Mouse (Mus musculus) embryo, embryonic 10.5 days (tissue): ENCODE measurements at regions not wholly inside any gene's neighbourhood (a gene's known extent, or its start where the extent isn't known, plus 50 kb on each side); places are given as distances from the start of the nearest gene placed in this dataset.

Experiments
- DNase-seq: peaks from one replicate; pipeline ENCODE4 v3.0.0-alpha.2; 2015; ENCODE audit warnings: low spot score

DNA sequence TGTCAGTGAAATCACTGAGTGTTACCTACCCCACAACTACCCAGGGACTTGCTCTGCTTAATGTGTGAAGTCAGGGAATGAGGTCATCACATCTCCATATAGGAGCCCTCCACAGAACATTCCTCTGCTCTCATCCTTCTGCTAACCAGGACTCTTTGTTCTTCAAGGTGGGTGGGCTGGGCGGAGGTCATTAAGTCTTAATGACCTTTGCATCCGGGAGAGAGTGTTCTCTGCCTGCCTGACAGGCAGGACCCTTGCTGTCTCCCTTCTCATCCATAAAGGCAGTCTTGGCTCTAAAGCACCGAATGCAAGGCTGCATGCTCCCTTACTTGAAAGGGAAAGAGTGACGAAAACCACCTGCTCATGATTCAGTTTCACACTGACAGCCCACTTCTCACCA lies 1051.4 kb downstream of the Slc22a22 start:
- DNase-seq = peak; percentile 71

DNA sequence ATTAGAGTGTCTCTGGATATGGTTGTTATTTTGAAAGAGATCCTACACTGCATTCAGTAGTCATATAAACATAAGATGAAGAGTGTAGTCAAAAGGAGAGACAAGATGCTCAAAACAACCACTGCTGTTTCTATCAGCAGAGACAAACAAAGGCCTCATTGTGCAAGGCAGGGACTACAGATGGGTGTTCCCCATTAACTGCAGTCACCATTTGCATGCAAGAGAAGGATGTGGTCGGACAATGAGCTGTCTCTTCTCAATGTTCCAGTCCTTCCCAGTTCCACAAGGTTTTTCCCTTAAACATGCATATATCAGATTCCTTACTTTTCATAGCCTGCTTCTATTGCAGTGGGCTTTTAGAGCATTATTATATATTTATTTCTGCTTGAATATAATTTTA lies 1056.7 kb downstream of the Slc22a22 start:
- peak; percentile 19 for DNase-seq

DNA sequence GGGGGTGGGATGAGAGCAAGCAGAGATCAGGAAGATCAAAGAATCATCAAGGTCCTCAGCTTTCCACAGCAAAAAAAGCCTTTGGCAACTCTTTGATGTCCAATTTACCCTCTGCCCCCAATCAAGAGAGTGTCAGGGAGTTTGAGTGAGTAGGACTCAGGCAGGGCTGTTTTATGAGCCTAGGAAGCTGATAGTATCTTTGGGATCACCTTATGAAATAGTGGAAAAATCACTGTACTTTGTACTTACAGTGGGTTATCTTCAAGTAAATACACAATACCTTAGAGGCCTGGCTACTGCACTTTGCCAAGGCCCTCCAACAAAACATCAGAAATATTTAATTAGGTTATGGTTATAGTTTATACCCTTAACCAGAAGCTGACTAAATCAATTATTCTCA lies 1085.4 kb downstream of the Slc22a22 start:
- peak; percentile 28 for DNase-seq

DNA sequence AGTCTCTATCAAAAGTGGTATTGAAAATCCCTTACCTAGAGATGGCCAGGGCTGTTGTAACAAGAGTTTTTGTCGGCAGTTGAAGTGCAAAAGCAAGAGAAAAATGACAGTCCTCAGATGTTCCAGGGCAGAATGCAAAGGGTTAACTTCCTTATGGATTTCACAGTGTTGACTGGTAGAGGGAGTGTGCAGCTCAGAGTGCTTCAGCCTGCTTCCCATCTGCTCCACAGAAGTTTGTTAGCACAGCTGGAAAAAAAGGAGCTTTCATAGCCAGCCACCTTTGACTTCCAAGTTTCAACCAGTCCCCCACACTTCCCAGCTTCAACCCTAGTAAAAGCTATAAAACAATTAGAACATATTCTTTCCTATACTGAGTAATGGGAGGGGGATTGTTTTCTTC lies 1098.9 kb downstream of the Slc22a22 start:
- DNase-seq = peak; percentile 71

DNA sequence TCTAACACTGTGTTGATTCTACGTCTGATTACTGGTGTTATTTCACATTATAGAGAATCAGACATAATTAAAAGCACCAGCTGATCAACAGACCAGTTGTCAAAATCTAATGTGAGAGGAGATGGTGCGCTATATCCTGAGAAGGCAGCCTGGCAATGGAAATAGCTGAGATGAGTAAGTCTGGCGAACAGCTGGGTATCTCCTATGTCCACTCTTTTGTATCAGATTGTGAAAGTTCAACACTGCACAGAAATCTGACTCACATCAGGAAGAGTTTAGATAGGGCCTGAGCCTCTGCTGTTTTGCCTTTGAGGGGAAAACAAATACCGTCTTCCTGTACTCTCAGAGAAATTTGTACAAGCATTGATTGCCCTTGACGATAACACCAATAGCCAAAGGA lies 1126.5 kb downstream of the Slc22a22 start:
- no peak for DNase-seq

DNA sequence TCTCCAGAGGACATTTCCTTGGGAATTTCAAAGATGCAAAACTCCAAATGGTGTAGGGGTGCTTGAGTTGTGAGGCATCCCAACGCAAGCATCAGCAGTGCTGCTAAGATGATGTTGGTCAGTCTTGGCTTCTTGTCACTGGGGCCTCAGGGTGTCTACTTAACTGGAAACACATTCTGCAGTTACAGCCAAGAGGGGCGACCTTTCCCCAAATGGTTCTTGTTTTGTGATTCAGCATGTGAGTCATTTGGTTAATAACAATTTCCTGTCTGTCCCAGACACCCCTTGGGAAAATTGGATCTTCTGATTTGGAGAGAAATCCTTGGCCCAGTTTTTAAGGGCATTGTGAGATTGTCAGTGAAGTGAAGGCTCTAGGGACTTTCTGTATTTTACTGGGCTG lies 1131.3 kb downstream of the Slc22a22 start:
- no peak for DNase-seq

DNA sequence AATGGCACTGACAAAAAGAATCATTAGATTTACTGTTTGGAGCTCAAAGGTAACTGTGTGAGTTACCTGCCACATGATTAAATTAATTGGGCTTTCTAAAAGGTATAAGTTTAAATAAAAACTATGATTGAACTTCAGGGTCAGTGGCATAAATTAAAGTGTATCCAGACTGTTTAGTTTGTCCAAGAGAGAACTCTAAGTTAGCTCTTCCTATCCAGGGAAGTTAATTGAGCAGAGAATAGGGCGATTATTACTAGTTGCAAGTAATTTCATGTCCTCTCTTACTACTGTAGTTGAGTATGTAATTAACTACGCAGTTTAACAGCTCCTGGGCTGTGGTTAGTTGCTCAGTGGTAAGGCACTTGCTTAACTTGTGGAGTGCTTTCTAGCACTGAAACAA lies 1132.5 kb downstream of the Slc22a22 start:
- no peak for DNase-seq

DNA sequence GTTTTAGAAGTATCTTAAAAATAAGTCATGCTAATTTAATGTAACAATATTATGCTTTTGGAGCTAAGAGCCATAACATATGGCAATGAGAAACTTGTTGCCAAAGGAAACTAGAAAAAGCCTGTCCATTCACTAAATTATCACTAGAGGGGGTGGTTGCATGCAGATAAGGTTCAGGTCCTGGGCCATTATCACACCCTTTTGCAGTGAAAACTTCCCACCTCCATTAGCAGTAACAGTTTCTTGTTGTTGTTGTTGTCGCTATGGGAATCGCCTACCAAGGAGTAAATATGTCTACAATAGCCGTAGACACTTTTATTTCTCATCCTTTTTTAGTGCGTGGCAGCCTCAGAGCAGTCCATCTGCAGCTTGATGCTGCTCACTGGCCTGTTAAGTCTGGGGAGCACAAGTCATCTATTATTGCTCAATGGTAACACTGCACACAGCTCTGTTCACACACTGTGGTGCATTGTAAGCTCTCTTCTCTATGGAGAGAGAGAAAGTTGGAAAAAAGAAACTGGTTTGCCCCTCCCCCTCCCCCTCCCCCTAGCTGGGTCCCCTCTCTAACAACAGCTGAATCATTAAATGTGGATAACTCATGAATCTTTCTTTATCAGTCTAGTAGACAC lies 1133.0 kb downstream of the Slc22a22 start:
- DNase-seq = peak; percentile 68

DNA sequence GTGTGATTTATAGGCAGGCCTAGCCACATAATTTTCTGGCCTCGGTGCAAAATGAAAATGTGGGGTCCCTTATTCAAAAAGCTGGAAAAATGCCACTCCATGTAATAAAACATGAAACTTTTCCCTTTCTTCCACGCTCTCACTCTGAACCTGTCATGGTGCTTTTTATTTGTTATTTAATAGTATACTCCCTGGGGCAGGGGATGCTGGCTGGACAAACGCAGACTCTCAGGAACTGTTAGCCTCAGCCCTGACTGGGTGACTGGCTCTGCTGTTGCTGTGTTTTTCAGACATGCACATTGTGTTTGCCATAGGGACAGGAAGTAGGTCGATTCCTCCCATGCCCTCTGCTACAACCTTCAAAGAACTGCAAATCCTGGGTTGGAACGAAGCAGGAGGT lies 1139.5 kb downstream of the Slc22a22 start:
- DNase-seq = no peak

DNA sequence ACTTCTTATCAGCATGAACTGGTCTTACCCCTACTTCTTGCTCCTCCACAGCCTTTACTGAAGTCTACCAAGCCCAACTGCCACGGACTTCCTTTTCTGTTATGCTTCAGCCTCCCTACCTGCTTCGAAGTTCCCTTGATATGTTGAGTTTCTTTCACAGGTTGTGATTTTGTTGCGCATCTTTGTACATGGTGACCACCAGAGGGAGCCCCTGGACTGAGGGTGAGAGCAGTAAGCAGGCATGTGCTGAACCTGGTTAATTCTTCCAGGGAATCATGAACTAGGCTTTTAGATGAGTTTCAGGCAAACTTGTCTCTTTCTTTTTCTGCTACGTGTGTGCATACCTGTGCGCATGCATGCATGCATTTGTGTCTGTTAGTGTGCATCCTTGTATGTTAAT lies 1141.0 kb downstream of the Slc22a22 start:
- DNase-seq = peak; percentile 83

DNA sequence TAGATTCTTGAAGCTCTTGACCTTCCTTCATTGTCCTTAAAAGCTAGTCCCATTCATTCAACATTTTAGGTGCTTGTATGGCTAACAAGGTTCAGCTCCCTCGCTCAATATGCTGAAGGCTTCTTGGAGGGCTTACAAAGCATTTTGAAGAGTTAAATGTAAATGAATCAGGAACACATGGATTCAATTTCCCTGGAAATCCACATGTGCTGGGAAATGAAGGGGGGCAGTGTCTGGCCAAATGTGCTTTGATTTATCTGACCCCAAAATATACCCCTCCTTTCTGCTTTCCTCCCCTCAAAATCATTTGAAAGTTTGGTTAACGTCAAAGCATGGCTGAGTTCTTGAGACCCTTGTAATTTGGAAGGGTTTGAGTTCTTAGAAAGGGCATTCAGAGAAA lies 1142.4 kb downstream of the Slc22a22 start:
- DNase-seq = peak; percentile 62

DNA sequence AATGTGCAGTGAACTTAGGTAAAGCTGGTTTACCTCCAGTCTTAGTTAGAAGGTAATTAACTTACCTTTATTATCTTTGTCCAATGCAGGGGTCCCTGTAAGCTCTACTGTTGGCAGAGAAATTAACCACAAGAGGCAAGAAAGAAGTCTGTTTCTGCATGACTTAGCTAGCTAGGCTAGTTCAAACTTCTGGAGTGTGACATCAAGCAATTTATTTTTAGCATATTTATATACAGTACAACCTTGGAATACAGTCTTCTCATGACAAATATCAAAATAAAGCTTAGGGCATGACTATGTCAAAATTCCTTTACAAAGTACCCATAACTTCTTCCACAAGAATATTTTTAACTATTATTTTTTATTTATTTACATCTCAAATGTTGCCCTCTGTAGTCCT lies 1156.9 kb downstream of the Slc22a22 start:
- no peak for DNase-seq

DNA sequence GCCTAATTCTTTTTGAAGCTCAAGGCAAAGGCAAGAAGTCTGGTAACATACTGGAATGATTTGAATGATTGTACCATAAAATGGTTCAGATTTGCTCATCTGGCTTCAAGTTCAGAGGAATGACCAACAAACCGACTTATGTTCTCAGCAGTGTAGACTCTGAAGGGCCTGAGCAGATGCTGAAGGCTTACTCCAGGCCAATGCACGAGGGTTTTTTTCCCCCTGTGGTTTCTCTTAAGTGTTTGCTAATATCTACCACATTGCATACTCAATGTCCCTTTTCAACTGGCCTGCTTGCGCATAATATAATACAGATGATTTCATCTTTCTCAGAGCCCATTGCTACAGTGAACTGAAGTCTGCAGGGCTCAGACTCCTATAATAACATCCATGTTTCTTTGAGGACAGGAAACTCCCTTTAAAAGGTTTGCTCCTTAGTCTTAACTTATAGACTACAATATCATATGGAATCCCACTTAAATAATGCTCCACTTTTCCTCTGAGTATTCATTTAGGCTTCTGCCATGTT lies 1182.5 kb downstream of the Slc22a22 start:
- peak; percentile 26 for DNase-seq

DNA sequence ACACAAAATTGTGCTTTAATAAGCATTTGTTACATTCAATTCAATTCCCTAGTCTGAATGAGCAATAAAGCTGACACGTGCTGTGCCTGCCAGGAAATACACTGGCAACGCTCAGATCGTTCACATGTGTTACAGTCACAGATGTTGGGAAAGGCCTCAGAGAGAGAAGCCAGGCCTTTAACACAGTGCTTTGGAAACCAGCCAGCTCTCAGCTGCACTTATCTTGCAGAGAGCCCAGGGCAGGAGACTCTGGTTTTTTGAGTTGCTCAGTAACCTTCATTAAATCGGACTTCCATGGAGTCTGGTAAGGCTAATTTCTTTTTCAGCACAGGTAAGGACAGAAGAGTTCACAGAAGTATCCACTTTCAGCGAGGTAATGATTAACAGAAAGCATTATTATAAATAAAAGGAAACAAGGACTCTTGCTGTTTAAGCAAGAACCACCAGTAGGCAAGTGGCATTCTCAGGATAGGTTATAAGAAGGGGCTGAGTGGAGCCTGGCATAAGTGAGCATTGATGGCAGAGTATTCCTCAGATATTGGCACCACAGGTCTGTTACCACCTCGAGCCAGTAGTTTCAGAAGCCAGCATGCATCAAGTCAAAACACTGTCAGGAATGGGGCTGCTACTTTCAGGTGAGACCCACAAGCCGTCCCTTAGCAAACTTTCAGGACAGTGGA lies 1198.7 kb downstream of the Slc22a22 start:
- DNase-seq = peak; percentile 51

DNA sequence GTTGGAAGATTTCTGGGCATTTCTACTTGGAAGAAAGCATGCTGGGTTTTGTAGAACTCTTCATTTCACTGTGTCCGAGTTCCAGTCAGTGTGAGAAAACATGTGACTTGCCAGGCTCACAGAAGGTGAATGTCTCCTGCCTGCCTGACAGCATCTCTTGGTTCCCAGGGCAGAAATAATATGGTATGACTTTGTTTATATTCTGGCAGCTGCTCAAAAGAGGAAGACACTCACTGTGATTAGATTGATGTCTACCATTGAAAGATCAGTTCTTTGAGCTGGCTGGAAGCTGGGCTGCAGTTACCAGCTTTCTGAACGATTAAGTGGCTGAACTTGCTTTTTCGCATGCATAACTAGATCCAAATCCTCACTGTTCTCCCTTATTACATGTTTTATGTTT lies 1199.4 kb downstream of the Slc22a22 start:
- peak; percentile 6 for DNase-seq

DNA sequence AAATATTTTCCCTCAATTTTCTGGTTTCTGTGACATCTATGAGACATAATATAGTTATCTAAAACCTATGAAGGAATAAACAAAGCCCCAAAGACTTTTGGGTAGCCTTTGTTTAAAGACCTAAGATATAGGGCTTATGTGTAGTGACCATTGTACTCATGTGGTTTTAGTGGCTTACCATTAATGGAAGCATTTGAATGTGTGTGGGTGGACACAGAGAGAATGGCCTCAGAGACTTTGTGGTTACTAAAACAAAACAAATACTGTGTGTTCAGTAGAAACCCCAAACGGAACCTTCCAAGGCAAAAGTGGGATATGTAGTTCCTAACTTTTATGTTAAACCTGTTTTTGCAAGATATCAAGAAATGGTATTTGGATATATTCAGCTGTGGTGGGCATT lies 1228.7 kb downstream of the Slc22a22 start:
- DNase-seq = no peak

DNA sequence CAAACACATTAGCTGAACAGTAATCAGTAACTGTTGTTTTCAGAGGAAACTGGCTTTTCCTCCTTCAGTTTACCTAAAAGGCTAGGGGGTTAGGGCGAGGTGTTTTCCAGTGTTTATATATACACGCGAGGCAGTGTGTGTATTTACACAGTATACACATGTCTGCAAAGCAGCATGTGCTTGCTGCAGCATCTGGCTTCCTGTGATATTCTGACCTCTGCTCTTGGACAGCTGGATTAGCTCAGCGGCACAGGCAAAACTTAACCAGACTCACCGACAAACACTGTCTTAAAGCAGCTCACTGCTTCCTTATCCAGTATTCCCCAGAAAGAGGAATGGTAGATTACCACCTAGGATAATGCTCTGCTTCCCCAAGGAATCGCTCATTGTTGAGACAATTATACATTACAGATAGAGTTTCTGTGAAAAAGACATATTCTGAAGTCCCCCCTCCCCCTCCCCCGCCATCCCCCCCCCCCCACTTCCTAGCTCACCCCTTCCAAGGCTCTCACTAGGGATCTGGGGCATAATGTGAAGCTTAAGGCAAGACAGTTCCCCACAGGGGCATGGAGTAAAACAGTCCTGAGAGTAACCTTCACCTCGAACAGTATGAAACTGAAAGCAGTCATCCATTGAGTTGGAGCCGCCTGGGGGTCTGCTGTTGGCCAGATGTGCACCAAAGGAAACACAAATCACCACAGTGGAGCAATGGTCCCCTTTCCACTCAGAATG lies 1233.3 kb downstream of the Slc22a22 start:
- DNase-seq = peak; percentile 53

DNA sequence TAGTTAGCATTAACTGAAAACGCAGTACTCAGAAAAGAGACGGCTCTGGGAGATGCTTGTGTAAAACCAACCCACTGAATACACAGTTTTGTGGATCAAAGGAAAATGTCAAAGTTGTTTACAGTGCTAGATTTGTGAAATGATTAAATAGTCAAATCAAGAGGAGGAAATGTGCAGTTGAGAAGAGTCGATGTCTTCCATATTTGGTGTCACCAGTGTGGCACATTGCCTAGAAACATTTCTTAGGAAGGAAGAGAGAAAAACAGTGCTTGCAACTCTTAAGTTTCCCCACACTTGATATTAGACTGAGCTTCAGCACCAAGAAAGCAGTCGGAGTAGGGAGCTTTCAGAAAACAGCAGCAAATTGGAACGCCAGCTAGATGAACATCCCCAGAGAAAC lies 1274.9 kb downstream of the Slc22a22 start:
- DNase-seq = no peak

DNA sequence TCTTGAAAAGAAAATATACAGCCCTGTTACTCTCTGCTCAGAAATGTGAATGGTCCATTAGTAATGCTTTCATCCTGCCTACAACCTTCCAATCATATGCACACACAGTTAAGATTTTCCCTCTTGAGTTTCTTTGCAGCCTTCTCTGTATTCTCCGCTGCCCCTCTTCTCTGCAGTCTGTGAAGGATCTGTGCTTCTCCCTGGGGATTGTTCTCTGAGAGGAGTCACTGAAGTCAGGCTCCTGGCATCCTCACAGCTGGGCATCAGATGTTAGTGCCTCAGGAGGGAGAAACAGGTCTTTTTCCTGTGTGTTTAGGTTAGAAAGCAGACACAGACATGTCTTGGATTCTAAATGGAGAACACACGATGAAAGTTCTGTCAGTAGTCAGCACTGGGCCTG lies 1278.1 kb downstream of the Slc22a22 start:
- peak; percentile 34 for DNase-seq

DNA sequence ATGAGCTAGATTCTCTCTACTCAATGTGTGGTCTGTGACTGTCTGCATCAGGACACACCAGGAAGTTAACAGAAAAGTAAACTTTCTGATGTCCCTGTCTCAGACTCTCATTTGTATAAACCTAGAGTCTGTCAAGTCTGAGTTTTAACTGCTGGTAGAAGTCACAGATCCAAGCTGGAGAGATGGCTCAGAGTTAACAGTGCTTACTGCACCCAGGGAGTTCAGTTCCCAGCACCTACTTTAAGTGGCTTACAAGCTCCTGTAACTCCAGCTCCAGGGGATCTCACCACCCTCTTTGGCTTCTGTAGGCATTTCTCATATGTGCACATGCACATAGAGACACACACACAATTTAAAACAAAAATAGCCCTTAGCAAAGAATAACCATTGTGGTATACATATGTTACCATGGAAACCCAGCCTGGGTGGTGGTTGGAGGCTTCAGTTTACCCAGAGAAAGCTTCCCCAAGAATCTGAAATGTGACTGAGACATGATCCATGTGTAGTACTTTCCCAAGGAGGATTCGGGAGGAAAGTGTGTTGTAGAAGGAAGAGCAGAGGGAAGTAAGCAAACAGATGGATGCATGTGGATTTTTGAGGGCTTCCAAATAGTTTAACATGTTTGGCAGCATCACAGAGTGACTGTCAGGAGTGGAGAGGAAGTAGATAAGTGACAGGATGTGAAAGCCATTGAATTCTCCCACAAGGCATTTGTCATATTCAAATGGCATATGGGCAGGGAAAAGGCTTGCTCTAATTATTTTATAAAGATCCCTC lies 1279.8 kb downstream of the Slc22a22 start:
- no peak for DNase-seq

DNA sequence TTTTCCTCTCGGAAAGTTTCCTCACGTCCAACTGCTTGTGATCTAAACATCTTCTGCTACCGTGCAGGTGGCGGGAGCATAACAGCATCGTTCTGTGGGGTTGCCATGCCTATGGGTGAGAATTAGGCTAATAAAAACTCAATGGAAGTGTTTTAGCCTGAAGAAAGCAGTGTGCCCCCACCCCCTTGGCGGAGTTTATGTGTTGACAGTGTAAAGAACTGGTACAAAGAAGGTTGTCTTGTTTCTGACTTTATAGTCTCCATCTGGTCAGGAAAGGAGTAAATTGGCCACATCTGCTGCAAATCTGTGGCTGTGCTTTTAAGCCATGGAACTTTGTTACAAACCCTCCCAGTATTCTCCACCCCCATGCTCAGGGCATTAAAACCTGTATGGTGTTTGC lies 1311.2 kb downstream of the Slc22a22 start:
- DNase-seq = peak; percentile 70

DNA sequence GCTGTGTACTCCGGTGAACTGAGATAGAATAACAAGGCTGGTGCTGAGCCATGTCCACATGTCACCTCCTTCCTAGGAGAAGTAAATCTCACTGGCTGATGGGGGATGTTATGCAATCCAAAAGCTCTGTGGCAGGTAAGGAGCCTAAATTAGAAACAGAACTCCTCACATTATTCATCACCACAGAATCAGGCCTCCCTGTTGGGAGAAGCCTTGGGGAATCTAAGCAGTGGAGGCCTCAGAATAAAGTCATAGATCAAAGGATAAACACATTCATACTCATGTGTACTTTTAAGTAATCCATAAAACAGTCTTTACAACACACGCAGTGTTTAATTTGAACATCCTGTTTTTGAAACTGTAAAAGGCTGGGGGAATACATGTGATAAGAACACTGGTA lies 1318.7 kb downstream of the Slc22a22 start:
- no peak for DNase-seq
